Mouse (Mus musculus) spleen, adult 10 weeks (tissue): Measurements from ENCODE around the gene Fkbp9. TPM values are rescaled to one million over a fixed set of nuclear protein-coding genes. Genes with fewer than 3 reads are reported as not detected.

Experiments used
- polyA plus RNA-seq: library from polyadenylated mRNA; stranded (reverse); fragments of 350-450 nt; fragmentation: Illumina TruSeq; extraction: RNeasy Lipid Tissue Mini Kit (QIAGEN cat#74804); gene quantifications from one replicate; pipeline ENCODE4 v1.2.3, GENCODE M21; 2015; ENCODE audit warnings: low replicate concordance; ENCODE audit not compliant: insufficient read depth

Gene Fkbp9
- 25.7 TPM for polyA plus RNA-seq

GRCm38 (mm10) chr6:56831697-56832406 is at the start of gene Fkbp9:
Gene Fkbp9 (plus strand): TSS chr6:56832059.

GRCm38 (mm10) chr6:56797311-56798151 is 34.3 kb upstream of the Fkbp9 start, which contains the start of gene Kbtbd2:
Gene Kbtbd2 (minus strand): TSS chr6:56797813.

GRCm38 (mm10) chr6:56923726-56924707 is 92.2 kb downstream of the Fkbp9 start, which contains the start of the genes Nt5c3 and Vmn1r4:
Gene Nt5c3 (minus strand): TSS chr6:56923932.
Gene Vmn1r4 (plus strand): TSS chr6:56924015.

Other genes starting within 250 kb of the Fkbp9 start
- 104 TPM for gene Lsm5, start 127.3 kb upstream of the Fkbp9 start, polyA plus RNA-seq
- 34.5 TPM for gene Avl9, start 117.2 kb upstream of the Fkbp9 start, polyA plus RNA-seq
- gene Kbtbd2, start 34.2 kb upstream of the Fkbp9 start, polyA plus RNA-seq = 49.2 TPM
- gene Nt5c3, start 91.9 kb downstream of the Fkbp9 start, polyA plus RNA-seq = 125 TPM
- gene Vmn1r4, start 92.0 kb downstream of the Fkbp9 start, polyA plus RNA-seq = 0.22 TPM
- not detected for gene Vmn1r5, start 138.2 kb downstream of the Fkbp9 start, polyA plus RNA-seq
- gene Vmn1r6, start 165.2 kb downstream of the Fkbp9 start, polyA plus RNA-seq = not detected
- gene Vmn1r7, start 193.3 kb downstream of the Fkbp9 start, polyA plus RNA-seq = not detected
- gene Vmn1r8, start 200.2 kb downstream of the Fkbp9 start, polyA plus RNA-seq = not detected
- not detected for gene Vmn1r9, start 234.7 kb downstream of the Fkbp9 start, polyA plus RNA-seq